Mouse (Mus musculus): ENCODE data around the gene Iqsec2.

- TF ChIP-seq CTCF (IDR thresholded peaks at IDR 0.05; ENCODE audit: borderline replicate concordance, insufficient read depth, low read length) (no peak), POLR2A (IDR thresholded peaks at IDR 0.05; ENCODE audit: low read depth, low read length) (peak; percentile 40; the same call in 1 of the 2 replicates)
Observed at GRCm38 (mm10) chrX:152178843-152179545, 34.9 kb downstream of the Iqsec2 start.
